Mouse (Mus musculus): ENCODE results near the gene Twnk. TPM values are rescaled to one million over a fixed set of nuclear protein-coding genes. Genes with fewer than 3 reads are reported as not detected.

Gene Twnk
- 10 to 100 TPM; 12.9 to 14.8 TPM for total RNA-seq (2021)
- long read RNA-seq, experiment 1, transcript Twnk-201 (5 exons, 3,488 nt) = major isoform, 19 of 34 reads
- long read RNA-seq, experiment 1, partial matches to known transcripts = 3 of 34 reads
- long read RNA-seq, experiment 1, other reads (novel, unspliced or antisense) = 12 of 34 reads
- long read RNA-seq, experiment 2, transcript Twnk-201 (5 exons, 3,488 nt) = major isoform, 12 of 29 reads
- long read RNA-seq, experiment 2, partial matches to known transcripts = 8 of 29 reads
- long read RNA-seq, experiment 2, other reads (novel, unspliced or antisense) = 9 of 29 reads

DNA sequence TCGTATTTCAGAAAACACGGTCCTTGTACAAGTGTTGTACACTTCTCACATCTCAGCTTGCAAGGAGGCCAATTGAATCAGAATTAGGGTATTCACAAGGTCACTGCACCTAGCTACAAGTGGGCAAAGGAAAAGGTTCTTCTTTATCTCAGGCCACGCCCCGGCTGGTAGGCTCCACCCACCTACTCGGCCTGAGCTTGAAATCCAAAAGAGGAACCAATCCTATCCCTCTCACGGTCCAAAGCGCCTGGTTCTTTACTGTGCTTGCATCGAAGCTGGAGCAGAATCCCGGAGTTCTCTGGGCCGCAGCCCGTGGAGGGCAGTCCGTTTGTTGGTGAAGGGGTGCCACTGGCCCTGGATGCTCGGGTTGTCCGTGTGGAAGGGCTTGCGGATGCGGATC lies at the start of gene Twnk:
Gene Twnk (plus strand): TSS at position 220 of the 400 bp plus-strand sequence.
- Histone ChIP-seq H3K4me3 (peak within 1 kb of the TSS; percentile 98), H3K27ac (peak within 1 kb of the TSS; percentile 85)
- no peak for DNase-seq (ENCODE audit: extremely low spot score in 1 of 2, low spot score in 2 of 2)
- no peak for TF ChIP-seq CTCF (IDR thresholded peaks at IDR 0.05)
- intact Hi-C loops (cut with DNase I) = no loop called here

DNA sequence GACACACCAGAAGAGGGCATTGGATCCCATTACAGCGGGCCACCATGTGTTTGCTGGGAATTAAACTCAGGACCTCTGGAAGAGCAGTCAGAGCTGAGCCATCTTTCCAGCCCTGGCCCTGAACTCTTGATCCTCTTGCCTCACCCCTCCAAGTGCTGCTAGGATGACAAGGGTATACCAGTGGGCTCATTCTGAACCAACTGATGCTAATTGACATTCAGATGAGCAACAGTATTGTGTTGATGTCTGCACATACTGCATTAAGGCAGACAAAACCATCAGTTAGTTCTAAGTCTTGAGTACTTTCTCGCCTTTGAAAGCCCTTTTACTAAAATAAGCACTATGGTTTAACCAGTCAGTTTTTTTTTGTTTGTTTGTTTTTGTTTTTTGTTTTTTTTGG lies 45.8 kb upstream of the Twnk start:
- TF ChIP-seq CTCF (IDR thresholded peaks at IDR 0.05) = no peak
- Histone ChIP-seq H3K27ac (no peak overlapping the region), H3K4me3 (no peak overlapping the region)
- DNase-seq (ENCODE audit: extremely low spot score in 1 of 2, low spot score in 2 of 2) = no peak
- intact Hi-C loops (cut with DNase I) = no loop called here

DNA sequence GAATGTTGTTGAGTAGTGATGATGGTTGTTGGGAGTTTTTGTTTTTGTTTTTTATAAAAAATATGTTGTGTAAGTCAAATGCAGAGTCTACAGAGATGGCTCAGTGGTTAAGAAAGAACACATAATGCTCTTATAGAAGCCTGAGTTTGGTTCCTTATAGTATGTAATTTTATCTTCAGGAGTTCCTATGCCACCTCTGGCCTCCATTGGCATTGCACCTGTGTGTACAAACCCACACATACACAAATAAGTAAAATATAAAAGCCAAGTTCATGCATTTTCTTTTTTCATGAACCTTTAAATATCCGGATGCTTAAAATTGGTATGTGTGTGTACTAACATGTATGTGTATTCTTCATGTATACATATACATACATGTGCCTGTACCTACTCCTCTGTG lies 39.5 kb upstream of the Twnk start:
- H3K27ac ChIP-seq = no peak overlapping the region
- TF ChIP-seq CTCF (IDR thresholded peaks at IDR 0.05) = peak; percentile 25
- no peak for DNase-seq (ENCODE audit: extremely low spot score in 1 of 2, low spot score in 2 of 2)
- no peak overlapping the region for H3K4me3 ChIP-seq
- intact Hi-C loops (cut with DNase I) = no loop called here

DNA sequence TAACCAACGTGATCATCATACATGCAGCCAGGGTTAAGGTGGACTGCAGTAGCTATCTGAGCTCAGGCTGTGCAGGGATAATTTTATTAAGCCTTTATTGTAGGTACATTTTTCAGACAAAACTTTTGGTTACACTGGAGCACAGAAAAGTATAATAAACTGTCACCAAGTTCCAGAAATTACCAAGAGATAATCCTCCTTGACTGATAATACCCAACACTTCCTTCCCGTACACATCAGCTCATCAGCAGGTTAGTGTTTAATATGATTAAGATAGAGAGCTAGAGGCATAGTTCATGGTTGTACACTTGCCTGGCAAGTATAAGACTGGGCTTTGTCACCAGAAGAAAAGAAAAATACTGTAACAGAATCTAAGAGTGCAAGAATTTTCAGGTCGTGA lies 37.1 kb upstream of the Twnk start:
- Histone ChIP-seq H3K27ac (no peak overlapping the region), H3K4me3 (no peak overlapping the region)
- no peak for TF ChIP-seq CTCF (IDR thresholded peaks at IDR 0.05)
- intact Hi-C loops (cut with DNase I) = no loop called here
- no peak for DNase-seq (ENCODE audit: extremely low spot score in 1 of 2, low spot score in 2 of 2)

DNA sequence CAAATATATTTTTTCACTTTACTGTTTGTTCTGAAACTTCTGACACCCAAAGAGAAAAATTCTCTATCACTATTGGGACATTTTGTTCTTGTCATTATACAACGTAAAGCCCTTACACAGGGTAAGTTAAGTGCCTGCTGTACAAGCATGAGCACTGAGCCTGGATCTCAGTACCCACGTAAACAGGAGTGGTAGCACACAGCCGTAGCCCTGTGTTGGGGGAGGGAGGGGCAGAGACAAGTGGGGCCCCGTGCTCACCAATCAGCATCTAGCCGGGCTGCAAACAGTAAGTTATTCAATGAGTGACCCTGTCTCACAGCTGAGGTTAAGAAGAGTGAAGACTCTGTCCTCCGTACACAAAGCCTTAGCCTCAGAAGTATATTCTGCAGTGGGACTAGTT lies 28.8 kb upstream of the Twnk start:
- Histone ChIP-seq H3K27ac (no peak overlapping the region), H3K4me3 (no peak overlapping the region)
- DNase-seq (ENCODE audit: extremely low spot score in 1 of 2, low spot score in 2 of 2) = no peak
- intact Hi-C loops (cut with DNase I) = loop anchor here (5.0 kb wide), 1 partner anchor 34 kb away; no protein-coding TSS in a partner anchor
- TF ChIP-seq CTCF (IDR thresholded peaks at IDR 0.05) = no peak

DNA sequence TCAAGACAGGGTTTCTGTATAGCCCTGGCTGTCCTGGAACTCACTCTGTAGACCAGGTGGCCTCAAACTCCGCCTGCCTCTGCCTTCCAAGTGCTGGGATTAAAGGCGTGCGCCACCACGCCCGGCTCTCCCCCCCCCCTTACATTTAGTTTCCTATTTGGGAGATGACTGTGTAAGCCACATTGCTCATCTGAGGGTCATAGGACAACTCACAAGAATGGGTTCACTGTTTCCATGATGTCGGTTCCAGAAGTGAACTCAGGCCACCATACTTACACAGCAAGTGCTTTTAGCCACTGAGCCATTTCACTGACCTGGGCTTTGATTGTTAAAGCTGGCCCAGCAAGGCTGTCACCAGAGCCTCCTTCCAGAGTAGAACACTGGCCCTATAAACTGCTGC lies 28.3 kb upstream of the Twnk start:
- DNase-seq (ENCODE audit: extremely low spot score in 1 of 2, low spot score in 2 of 2) = no peak
- H3K27ac ChIP-seq = no peak overlapping the region
- no peak overlapping the region for H3K4me3 ChIP-seq
- no peak for TF ChIP-seq CTCF (IDR thresholded peaks at IDR 0.05)
- intact Hi-C loops (cut with DNase I) = loop anchor here (5.0 kb wide), 1 partner anchor 35 kb away; no protein-coding TSS in a partner anchor

DNA sequence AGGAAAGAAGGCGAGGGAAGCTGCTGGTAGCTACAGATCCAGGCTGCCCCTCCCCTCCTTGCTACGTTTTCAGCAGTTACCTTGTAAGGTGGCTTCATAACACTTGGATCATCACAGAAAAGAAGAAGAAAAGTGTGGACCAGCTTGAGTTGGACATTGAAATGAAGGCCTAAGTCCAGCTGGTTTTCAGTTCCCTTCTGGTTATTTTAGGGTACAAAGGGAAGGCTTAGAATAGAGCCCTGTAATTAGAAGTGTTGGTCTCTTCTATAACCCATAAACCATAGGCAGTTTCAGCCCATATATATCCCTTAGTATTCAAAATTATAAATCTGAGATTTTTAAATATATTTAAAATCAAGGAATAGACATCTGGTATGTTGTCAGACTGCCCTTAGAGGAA lies 24.7 kb upstream of the Twnk start:
- no peak overlapping the region for H3K27ac ChIP-seq
- intact Hi-C loops (cut with DNase I) = no loop called here

DNA sequence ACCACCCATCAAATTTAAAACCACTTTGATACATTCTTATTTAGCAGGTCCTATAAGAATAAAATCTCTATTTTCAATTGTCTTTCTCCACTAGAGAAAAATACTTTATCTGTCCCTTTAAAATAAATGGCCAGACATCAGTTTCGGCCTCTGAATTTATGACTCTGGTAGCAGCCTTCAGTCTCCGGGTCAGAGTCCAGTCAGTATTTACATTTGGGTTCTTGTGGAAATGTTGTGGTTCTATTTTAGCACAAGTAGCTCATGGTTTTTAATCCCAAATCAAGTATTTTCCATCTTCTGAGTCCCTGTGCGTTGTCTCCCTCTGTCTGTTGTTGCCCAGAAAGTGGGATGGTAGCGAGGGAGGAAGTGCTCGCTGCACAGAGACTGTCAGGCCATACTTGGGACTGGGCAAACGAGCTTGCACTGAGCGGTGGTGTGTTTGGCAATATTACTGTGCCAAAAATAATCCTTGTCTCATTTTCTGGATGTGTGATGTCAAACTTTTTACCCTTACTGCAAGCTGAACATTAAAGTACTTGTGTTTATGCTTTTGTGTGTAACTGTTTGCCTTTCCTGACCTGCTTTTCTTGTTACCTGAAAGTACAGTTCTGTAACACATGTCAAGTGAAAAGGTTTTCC lies 22.9 kb upstream of the Twnk start:
- DNase-seq (ENCODE audit: extremely low spot score in 1 of 2, low spot score in 2 of 2) = no peak
- TF ChIP-seq CTCF (IDR thresholded peaks at IDR 0.05) = no peak
- intact Hi-C loops (cut with DNase I) = no loop called here
- Histone ChIP-seq H3K27ac (no peak overlapping the region), H3K4me3 (no peak overlapping the region)

More for the DNA sequence above, 24.7 kb upstream of the Twnk start:
- no peak overlapping the region for H3K4me3 ChIP-seq
- DNase-seq (ENCODE audit: extremely low spot score in 1 of 2, low spot score in 2 of 2) = no peak
- no peak for TF ChIP-seq CTCF (IDR thresholded peaks at IDR 0.05)

DNA sequence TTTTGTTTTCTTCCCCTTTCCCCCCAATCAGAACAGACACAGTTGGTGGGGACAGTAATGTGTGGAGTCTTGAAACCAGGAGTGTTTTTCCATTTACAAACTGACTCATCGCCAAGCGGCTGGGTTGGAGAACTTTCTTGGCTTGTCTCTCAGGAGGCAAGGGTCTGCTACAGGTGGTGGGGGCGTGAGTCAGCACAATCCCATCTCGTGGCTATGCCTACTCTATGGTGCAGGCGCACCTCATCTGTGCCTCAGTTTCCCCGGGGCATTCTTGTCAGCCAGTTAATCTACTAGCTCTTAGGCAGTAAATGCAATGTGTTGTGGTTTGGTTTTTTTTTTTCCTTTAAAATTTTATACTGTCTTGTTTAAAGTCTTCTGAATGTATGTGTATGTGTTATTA lies 22.1 kb upstream of the Twnk start:
- Histone ChIP-seq H3K27ac (no peak overlapping the region), H3K4me3 (no peak overlapping the region)
- no peak for DNase-seq (ENCODE audit: extremely low spot score in 1 of 2, low spot score in 2 of 2)
- intact Hi-C loops (cut with DNase I) = no loop called here
- TF ChIP-seq CTCF (IDR thresholded peaks at IDR 0.05) = no peak

DNA sequence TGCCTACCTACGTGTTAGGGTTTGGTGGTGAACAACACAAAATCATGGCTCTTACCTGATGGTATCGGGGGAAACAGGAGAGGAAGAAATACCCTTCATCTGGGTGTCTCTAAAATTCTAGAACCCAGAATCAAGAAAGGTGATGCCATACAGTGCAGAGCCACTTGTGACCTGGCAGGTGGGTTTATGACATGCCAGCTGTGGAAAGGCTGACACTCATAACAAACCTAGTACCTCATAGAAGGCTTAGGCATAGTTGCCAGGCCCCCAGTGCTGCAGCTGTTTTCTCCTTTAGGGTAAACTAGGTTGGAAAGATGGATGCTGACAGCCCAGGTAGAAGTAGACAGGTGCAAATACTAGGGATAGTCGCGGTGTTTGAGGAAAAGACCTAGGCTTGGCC lies 21.0 kb upstream of the Twnk start:
- TF ChIP-seq CTCF (IDR thresholded peaks at IDR 0.05) = no peak

DNA sequence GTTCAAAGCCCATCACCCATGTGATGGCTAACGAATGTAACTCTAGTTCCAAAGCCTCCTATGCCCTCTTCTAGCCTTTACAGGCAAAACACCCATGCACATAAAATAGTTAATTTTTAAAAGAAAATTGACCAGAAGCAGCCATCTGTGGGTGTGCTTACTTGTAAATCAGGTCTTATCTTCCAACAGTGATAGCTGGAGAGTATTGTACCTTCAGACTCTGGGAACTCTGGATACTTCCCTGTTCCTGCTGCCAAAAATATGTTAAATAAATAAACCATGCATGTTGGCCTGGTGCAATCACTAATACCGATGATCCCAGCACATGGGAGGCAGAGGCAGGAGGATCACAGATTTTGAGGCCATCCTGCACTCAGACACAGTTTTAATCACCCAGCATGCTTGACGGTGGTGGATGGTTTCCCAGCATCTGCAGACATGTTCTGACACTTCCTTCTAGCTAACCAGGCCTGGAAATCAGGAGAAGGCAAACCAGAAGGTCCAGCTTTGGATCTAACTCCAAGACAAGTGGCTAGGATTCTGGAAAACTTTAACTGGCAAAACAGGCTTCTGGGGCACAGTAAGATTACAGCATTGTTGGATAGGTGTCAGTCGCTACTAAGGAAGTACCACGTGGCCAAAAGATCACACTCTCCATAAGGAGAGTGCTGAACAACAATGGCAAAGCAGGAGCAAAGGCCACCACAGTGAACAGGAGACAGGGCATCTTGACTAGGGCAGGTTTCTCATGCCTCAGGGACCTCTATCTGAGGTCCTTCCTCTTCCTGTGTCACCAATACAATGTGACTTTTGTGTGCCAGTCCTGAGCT lies 20.1 kb upstream of the Twnk start:
- no peak overlapping the region for H3K4me3 ChIP-seq
- no peak for DNase-seq (ENCODE audit: extremely low spot score in 1 of 2, low spot score in 2 of 2)
- no peak overlapping the region for H3K27ac ChIP-seq
- no peak for TF ChIP-seq CTCF (IDR thresholded peaks at IDR 0.05)
- intact Hi-C loops (cut with DNase I) = no loop called here

More for the DNA sequence above, 21.0 kb upstream of the Twnk start:
- no peak overlapping the region for H3K27ac ChIP-seq
- DNase-seq (ENCODE audit: extremely low spot score in 1 of 2, low spot score in 2 of 2) = no peak
- intact Hi-C loops (cut with DNase I) = no loop called here
- no peak overlapping the region for H3K4me3 ChIP-seq

DNA sequence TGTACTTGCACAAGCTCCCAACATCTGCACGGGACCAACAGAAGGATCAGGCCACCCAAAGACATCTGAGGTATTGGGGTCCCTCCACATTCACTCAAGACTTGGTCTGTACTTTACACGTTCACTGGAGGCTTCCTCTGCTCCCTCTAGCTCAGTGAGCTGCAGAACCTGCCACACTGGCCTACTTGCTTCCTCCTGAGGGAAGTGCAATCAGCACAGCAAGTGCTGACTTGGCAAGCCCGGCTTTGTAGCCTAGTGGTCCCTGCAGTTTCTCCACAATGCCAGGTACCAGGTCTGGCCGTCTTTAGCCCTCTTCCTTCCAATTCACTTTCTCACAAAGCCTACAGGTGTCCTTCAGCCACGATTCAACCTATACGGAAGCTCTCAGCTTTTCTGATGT lies 18.5 kb upstream of the Twnk start:
- Histone ChIP-seq H3K4me3 (no peak overlapping the region), H3K27ac (no peak overlapping the region)
- no peak for DNase-seq (ENCODE audit: extremely low spot score in 1 of 2, low spot score in 2 of 2)
- TF ChIP-seq CTCF (IDR thresholded peaks at IDR 0.05) = no peak
- intact Hi-C loops (cut with DNase I) = no loop called here

Measured in left cerebral cortex, adult 2 months (tissue).